Mouse (Mus musculus) lung, postnatal 4 days (tissue): ENCODE measurements at regions not wholly inside any gene's neighbourhood (a gene's known extent, or its start where the extent isn't known, plus 50 kb on each side); places are given as distances from the start of the nearest gene placed in this dataset.

Experiments used
- DNase-seq, 2 experiments: peaks; one replicate each; pipeline ENCODE4 v3.0.0; 2021

DNA sequence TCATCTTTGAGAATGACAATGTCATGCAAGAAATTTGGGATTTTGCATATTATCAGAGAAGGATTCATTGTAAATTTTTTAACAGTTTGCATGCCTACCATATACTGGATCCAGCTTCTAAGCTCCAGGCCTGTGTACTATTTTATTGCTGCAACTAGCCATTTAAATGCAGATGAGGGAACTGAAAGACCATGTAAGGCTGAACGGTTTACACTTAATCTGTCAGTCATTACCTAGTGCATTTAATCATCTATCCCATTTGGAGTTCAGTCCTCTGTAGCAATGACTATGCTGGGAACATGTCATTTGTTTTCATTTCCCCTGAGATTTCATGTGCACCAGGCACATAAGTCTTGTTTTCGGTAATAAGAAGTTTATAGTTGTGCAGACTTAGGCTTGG is 631.8 kb upstream of the Gm21961 start:
- no peak for DNase-seq

GRCm38 (mm10) chr15:65639484-65639883 is 624.8 kb upstream of the Gm21961 start:
- no peak for DNase-seq

DNA sequence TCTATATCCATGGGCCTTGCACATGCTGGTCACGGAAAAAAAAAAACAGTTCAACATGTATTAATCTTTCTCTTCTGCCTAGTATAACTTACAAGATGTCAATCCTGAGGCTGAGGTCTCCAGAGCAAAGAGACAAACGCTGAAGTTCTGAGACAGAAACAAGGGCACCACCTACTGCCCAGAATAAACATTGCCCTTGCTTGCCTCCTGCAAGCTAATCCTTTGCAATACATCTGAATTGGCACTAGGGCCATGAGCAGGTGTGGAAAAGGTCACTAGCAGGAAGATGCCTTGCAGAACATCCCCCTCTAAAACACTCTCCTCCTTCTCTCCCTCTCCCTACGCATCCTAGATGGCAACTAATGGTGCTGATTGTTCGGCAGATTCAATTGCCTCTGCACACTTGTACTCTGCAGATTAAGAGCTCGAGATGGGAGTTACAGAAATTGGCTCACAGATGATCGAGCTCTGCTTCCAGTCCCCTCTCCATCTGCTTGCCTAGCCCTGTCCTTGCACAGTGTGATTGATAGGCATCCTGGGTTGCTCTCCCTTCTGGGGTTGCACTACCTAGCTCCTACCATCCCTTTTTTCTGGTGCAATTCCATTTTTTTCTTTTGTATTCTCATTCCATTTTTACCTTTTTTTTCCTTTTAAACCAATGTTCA is 622.9 kb upstream of the Gm21961 start:
- DNase-seq = peak in 1 of 2 experiments; percentile 18

DNA sequence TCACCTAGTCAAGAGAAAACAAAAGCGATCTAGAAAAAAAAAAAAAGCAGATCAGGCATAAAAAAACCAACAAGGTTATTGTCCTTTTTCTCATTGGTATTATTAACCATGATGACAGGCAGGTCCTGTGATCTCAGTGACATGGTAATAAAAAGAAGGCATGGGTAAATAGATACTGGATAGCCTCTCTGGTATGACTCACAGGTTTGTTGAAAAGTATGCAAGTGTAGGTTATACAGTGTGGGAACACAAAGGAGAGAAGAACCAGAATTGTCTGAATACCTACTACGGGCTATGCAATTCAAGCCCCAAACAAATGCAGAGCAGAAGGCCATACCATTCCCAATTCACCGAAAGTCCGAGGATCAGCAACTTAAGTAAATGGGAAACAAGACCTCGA is 617.7 kb upstream of the Gm21961 start:
- no peak for DNase-seq

DNA sequence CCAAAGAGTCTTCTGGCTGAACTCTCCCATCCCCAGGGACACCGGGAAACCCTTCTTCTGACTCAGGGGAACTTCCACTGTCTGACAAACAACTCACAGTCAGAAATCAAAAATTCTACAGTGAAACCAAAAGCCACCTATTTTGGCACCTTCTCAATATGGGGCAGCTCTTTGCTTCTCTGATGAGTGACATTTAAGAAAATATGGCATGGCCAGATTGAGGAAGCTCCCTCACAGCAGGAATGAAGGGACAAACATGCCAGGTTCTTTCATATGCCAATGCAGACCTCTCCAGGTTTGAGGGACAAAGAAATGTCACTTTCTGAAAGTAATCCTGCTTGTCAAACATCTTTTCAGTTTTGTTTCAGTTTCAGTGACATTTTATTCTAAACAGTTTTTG is 615.8 kb upstream of the Gm21961 start:
- DNase-seq = no peak

GRCm38 (mm10) chr15:65592718-65593477 is 578.2 kb upstream of the Gm21961 start:
- no peak for DNase-seq

DNA sequence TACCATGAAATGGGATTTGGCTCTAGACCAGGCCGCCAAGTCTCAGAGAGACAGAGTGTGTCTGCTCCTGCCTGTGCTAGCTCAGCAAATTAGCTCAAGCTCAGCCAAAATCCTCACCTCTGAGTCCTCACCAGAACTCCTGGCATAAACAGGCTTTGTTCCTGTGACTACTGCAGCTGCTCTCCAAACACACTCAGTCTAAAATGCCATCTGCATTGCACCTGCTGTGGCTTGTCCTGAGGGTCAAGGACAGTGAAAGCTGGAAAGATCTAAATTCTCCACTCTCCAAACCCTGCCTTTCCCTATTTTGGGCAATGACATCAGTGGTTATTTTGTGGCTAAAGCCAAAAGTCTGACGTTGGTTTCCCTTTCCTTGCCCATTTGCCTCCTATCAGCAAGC is 570.9 kb upstream of the Gm21961 start:
- DNase-seq = no peak

- no peak for DNase-seq
Measured at GRCm38 (mm10) chr15:65579353-65579752, 564.6 kb upstream of the Gm21961 start.

GRCm38 (mm10) chr15:65567931-65568330 is 553.2 kb upstream of the Gm21961 start:
- no peak for DNase-seq

DNA sequence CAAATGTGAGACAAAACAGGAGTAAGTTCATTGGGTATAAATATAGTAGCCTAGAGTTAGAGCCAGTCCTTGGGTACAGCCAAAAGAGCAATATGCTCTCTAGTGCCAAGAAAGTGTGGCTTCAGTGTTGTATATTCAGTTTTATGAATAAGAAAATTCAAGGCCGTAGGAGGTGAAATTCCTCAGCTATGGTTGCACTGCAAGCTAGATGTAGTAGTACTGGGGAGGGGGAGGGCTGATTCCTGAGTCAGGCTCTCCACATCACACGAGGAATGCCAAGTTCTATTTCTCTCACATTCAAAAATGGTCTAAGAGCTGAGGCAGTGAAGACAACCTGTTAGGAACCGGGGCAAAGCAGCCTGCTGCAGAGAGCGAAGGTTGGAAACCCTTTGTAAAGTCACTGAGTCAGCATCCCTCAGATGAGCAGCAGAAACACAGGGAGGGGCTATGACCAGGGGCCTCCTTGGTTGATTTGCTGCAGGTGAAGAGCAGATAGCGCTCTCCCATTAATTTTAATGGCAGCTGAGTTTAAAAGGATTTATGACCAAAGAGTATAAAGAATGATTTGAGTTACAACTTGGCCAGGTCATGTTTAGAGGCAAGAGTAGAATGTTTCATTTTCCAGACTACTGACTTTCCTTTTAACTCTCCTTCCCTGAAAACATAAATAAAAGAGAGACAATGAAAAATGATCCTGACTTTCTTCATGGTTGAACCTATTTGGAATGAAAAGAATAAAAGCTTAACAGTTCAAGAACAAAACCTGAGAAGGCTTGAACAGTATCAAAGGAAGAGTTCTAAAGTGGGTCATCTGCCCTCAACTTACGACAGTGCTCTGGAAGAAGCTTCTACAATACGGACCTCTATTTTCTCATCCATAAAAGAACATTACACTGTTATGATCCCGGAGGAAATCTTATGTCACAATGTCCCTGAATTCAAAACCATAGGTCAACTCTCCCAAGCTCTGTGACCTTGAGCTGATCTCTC is 543.4 kb upstream of the Gm21961 start:
- DNase-seq = no peak

DNA sequence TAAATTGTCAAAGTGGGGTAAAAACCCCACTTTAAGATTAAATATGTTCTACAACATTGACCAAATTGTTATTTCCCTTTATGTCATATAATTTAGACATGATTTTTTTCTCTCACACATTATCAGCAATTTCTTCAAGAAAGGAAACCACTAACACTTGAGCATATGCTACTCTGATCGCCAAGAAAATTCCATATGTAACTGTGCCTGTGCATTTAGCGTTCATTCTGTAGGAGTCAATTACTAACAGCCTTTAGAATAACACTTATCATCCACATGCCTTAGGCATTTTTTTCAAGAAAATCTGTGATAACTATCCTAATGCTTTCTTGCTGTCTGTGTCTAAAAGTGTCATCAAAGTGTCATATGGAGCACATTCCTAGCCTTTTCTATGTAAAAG is 534.3 kb upstream of the Gm21961 start:
- no peak for DNase-seq

- no peak for DNase-seq
Measured at GRCm38 (mm10) chr15:65535606-65536005, 520.9 kb upstream of the Gm21961 start.

DNA sequence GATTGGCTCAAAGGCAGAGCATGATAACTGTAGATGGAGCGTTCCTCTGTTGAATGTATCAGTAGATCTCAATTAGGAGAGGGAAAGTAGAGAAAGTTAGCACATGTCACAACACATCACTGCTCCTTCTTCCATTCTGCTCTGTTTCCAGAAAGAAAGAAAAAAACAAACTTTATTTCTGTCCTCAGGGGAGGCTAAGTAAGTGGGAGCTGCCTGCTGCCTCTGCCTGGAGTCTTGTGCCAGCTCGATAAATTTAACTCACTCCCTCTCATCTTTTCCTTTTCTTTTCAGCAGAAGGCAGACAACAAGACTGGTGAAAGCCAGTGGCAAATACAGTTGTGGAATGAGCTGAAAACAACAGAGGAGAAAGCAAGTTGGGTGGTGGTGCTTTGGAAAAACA is 517.5 kb upstream of the Gm21961 start:
- DNase-seq = no peak

DNA sequence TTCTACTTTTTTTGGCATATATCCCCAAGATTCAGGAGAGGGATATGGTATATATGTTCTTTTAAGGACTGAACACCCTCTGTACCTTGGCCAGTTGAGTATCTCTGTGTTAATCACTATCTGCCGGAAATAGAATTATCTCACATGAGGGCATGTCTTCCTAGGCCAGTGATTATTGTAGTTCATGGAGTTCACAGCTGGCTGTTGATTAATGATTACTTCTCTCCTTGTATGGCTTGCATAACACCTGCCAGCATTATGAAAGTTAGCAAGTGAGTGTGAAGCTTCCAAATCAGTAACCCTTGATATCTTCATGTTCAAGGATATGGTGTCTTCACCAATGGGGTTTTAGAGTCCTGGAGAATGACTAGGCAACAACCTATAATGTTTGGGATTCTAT is 488.0 kb upstream of the Gm21961 start:
- no peak for DNase-seq

GRCm38 (mm10) chr15:65478940-65479339 is 464.2 kb upstream of the Gm21961 start:
- no peak for DNase-seq

- no peak for DNase-seq
Measured at GRCm38 (mm10) chr15:65455203-65455816, 440.6 kb upstream of the Gm21961 start.

- peak; percentile 6 to 35 for DNase-seq
Measured at GRCm38 (mm10) chr15:65452258-65453028, 437.7 kb upstream of the Gm21961 start.

DNA sequence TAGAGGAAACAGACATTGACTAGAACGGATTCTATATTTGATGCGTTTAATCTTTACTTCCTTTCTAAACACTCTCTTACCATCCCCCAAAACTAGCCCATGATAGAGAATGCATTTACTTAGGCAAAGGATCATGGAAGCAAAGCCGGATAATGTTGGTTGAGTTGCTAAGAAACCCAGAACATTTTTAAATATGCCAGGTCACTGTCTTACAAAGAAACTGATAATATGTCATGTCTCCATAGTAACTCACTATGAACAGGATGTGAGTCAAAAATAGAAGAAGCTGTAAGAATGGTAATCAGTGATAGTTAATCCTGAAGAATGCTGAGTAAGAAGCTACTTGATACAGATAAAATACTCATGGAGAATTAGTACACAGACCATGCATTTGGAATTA is 405.0 kb upstream of the Gm21961 start:
- no peak for DNase-seq
